Mouse (Mus musculus) forebrain, embryonic 15.5 days (tissue): ENCODE data around the gene Mars2. TPM values are rescaled to one million over a fixed set of nuclear protein-coding genes. Genes with fewer than 3 reads are reported as not detected.

Experiments used
- ATAC-seq: fragments of 200-750 bp; cut with Nextera tagmentation; replicated peaks from 2 replicates; pipeline ENCODE4 v1.8.0; 2017; ENCODE audit warnings: mild to moderate bottlenecking, moderate TSS enrichment, moderate library complexity
- H3K27ac ChIP-seq: fragments of 300-500 bp; sonication (generic); replicated peaks from 2 replicates; pipeline ENCODE4 v1.5.1; 2015; ENCODE audit warnings: mild to moderate bottlenecking, inconsistent platforms
- H3K27me3 ChIP-seq: fragments of 300-500 bp; sonication (generic); 2 replicates; pipeline ENCODE4 v1.6.1; 2015; ENCODE audit warnings: inconsistent platforms
- H3K36me3 ChIP-seq: fragments of 300-500 bp; sonication (generic); 2 replicates; pipeline ENCODE4 v1.6.1; 2015; ENCODE audit warnings: mild to moderate bottlenecking, inconsistent platforms
- H3K4me1 ChIP-seq: fragments of 300-500 bp; sonication (generic); 2 replicates; pipeline ENCODE4 v1.6.1; 2015; ENCODE audit warnings: inconsistent platforms
- H3K4me2 ChIP-seq: fragments of 300-500 bp; sonication (generic); replicated peaks from 2 replicates; pipeline ENCODE4 v1.6.1; 2015; ENCODE audit warnings: mild to moderate bottlenecking, inconsistent platforms
- H3K4me3 ChIP-seq: fragments of 300-500 bp; sonication (generic); 2 replicates; pipeline ENCODE4 v1.5.1; 2015; ENCODE audit warnings: mild to moderate bottlenecking, inconsistent platforms
- H3K9ac ChIP-seq: fragments of 300-500 bp; sonication (generic); replicated peaks from 2 replicates; pipeline ENCODE4 v1.6.1; 2015; ENCODE audit warnings: mild to moderate bottlenecking, inconsistent platforms
- H3K9me3 ChIP-seq: fragments of 300-500 bp; sonication (generic); 2 replicates; pipeline ENCODE4 v1.6.1; 2016; ENCODE audit warnings: inconsistent platforms
- WGBS: fragments of 180-500 bp; shearing (Covaris S2); methylation state at CpG from one replicate; pipeline ENCODE4 v1.1.7; 2015; ENCODE audit warnings: mixed read lengths; 5-methylcytosine and 5-hydroxymethylcytosine counted together
- polyA plus RNA-seq: library from polyadenylated mRNA; unstranded; fragments of >200 nt; fragmentation: Nextera tagmentation; extraction: Ambion mirVana; gene quantifications from 2 replicates; pipeline ENCODE4 v1.2.1, GENCODE M21; 2015

Gene Mars2
- polyA plus RNA-seq, 1 experiment from 2014 or later, result 4.4 TPM

DNA sequence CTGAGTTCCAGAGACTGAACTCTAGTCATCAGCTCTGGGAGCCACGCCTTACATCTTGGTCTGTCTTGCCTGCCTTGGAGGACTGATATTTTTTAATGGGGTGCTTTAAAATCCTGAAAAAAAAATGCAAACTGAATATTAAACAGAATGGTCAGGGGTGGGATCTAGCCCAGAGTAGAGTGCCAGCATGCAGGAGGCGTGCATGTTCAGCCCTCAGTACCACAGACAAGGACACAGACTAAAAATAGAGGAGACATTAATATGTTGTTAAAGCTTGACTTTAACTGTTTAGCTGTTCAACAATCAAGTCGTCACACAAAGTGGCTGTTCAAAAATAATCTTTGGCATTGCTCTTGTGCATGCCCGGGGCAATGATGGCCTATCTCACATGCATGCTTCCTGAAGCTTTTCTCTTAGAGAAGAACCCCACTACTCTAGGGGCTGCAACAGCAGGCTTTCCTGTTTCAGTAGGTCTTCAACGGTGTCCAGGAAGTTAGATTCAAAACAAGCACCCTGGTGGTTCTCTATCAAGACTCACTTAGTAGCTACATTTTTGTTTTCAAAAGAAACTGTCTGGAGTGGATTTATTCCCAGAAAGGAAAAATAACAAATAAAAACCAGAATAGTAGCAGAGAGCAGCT lies 28.4 kb upstream of the Mars2 start:
- no peak overlapping the region for H3K4me2 ChIP-seq
- no peaks in the 10 kb centered on the region for H3K4me1 ChIP-seq
- H3K4me3 ChIP-seq, result no peak overlapping the region
- no peak for ATAC-seq
- no peak overlapping the region for H3K27ac ChIP-seq
- no peaks in the 10 kb centered on the region for H3K9me3 ChIP-seq
- H3K36me3 ChIP-seq, result no peaks in the 10 kb centered on the region
- no peak overlapping the region for H3K9ac ChIP-seq
- WGBS, result 83% methylated on average over 5 of the region's 5 CpGs
- H3K27me3 ChIP-seq, result no peaks in the 10 kb centered on the region

- WGBS, result 55% methylated on average over 12 of the region's 12 CpGs
- Histone ChIP-seq H3K4me3 (no peak overlapping the region), H3K36me3 (no peaks in the 10 kb centered on the region), H3K9ac (no peak overlapping the region), H3K27me3 (no peaks in the 10 kb centered on the region), H3K27ac (no peak overlapping the region), H3K9me3 (no peaks in the 10 kb centered on the region), H3K4me2 (no peak overlapping the region), H3K4me1 (peaks cover 2% of the 10 kb centered on the region; the same call in 1 of the 2 replicates)
- no peak for ATAC-seq
Measured at GRCm38 (mm10) chr1:55210202-55210965, 26.6 kb upstream of the Mars2 start.

- Histone ChIP-seq H3K27me3 (no peaks in the 10 kb centered on the region), H3K9me3 (no peaks in the 10 kb centered on the region), H3K4me3 (no peak overlapping the region), H3K4me1 (peaks cover 5% of the 10 kb centered on the region; the same call in 1 of the 2 replicates), H3K27ac (no peak overlapping the region), H3K9ac (no peak overlapping the region), H3K4me2 (no peak overlapping the region), H3K36me3 (no peaks in the 10 kb centered on the region)
- 72% methylated on average over 8 of the region's 8 CpGs for WGBS
- ATAC-seq, result no peak
Measured at GRCm38 (mm10) chr1:55211081-55211480, 25.9 kb upstream of the Mars2 start.

- 82% methylated on average over 4 of the region's 4 CpGs for WGBS
- Histone ChIP-seq H3K36me3 (no peaks in the 10 kb centered on the region), H3K4me1 (peaks cover 5% of the 10 kb centered on the region; the same call in 1 of the 2 replicates), H3K9me3 (no peaks in the 10 kb centered on the region), H3K4me3 (no peak overlapping the region), H3K27ac (no peak overlapping the region), H3K27me3 (no peaks in the 10 kb centered on the region), H3K9ac (no peak overlapping the region), H3K4me2 (no peak overlapping the region)
- no peak for ATAC-seq
Measured at GRCm38 (mm10) chr1:55212771-55213170, 24.2 kb upstream of the Mars2 start.

DNA sequence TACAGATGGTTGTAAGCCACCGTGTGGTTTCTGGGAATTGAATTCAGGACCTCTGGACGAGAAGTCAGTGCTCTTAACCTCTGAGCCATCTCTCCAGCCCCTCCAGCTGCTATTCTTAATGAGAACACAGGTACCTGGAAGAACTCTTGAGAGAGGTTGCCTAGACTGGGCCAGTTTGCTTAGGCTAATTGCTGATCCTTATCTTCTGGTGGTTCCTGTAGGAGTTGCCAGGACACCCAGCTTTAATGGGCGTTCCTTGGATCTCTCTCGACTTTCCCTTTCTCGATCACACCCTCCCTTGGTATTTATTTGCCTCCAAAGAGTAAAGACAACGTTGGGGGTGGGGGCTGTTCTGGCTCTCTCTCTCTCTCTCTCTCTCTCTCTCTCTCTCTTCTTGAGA lies 23.5 kb upstream of the Mars2 start:
- no peak for ATAC-seq
- 81% methylated on average over 6 of the region's 6 CpGs for WGBS
- Histone ChIP-seq H3K9me3 (no peaks in the 10 kb centered on the region), H3K36me3 (no peaks in the 10 kb centered on the region), H3K27me3 (no peaks in the 10 kb centered on the region), H3K4me1 (peaks cover 5% of the 10 kb centered on the region; the same call in 1 of the 2 replicates), H3K4me2 (no peak overlapping the region), H3K9ac (no peak overlapping the region), H3K4me3 (no peak overlapping the region), H3K27ac (no peak overlapping the region)

DNA sequence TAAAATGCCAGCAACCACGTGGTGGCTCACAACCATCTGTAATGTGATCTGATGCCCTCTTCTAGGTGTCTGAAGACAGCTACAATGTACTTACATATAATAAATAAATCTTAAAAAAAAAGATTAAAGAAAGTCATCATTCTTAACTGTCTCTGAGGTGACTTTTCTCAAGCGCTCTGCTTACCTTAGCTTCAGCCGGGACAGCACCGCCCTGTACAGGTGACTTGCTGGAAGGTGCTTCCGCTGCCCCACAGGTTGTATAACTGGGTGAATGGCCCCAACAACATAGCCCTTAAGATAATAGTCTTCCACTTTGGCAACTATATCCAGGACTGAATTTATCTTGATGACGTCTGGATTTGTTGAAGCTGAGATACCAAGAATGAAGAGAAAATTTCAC lies 23.0 kb upstream of the Mars2 start:
- H3K27me3 ChIP-seq, result no peaks in the 10 kb centered on the region
- no peak overlapping the region for H3K4me3 ChIP-seq
- no peak overlapping the region for H3K9ac ChIP-seq
- H3K4me1 ChIP-seq, result peaks cover 5% of the 10 kb centered on the region; the same call in 1 of the 2 replicates
- no peak overlapping the region for H3K27ac ChIP-seq
- H3K36me3 ChIP-seq, result no peaks in the 10 kb centered on the region
- H3K9me3 ChIP-seq, result no peaks in the 10 kb centered on the region
- WGBS, result 88% methylated on average over 6 of the region's 6 CpGs
- ATAC-seq, result no peak
- H3K4me2 ChIP-seq, result no peak overlapping the region

- Histone ChIP-seq H3K36me3 (no peaks in the 10 kb centered on the region), H3K9me3 (no peaks in the 10 kb centered on the region), H3K4me3 (no peak overlapping the region), H3K9ac (no peak overlapping the region), H3K4me1 (peaks cover 5% of the 10 kb centered on the region; the same call in 1 of the 2 replicates), H3K27me3 (no peaks in the 10 kb centered on the region), H3K4me2 (no peak overlapping the region), H3K27ac (no peak overlapping the region)
- ATAC-seq, result 0 out of 2 replicates have a peak, but pooled peaks have one; percentile 16
- WGBS, result 34% methylated on average over 11 of the region's 11 CpGs
Measured at GRCm38 (mm10) chr1:55215185-55215813, 21.7 kb upstream of the Mars2 start.

- no peak for ATAC-seq
- Histone ChIP-seq H3K4me1 (peaks cover 17% of the 10 kb centered on the region), H3K4me2 (no peak overlapping the region), H3K36me3 (no peaks in the 10 kb centered on the region), H3K27me3 (no peaks in the 10 kb centered on the region), H3K4me3 (no peak overlapping the region), H3K27ac (no peak overlapping the region), H3K9me3 (no peaks in the 10 kb centered on the region), H3K9ac (no peak overlapping the region)
- WGBS, result 52% methylated on average over 2 of the region's 2 CpGs
Measured at GRCm38 (mm10) chr1:55217191-55217590, 19.8 kb upstream of the Mars2 start.

DNA sequence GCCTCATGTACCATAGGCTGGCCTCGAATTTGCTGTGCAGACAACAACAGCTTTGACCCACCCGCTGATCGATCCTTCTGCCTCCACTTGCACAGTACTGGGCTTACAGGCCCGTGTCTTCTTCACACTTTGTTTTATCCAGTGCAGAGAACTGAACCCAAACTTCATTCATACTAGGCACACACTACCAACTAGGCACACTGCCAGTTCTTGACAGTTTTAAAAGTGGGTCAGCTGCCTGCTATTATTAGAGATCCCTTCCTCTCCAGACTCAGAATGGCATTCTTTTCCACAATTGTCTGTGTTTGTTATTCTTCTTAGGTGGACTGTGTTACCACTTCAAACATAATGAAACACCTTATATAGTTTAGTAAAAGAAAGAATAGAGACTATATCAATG lies 15.6 kb upstream of the Mars2 start:
- Histone ChIP-seq H3K27ac (no peak overlapping the region), H3K4me1 (peaks cover 33% of the 10 kb centered on the region), H3K9ac (no peak overlapping the region), H3K9me3 (no peaks in the 10 kb centered on the region), H3K36me3 (no peaks in the 10 kb centered on the region), H3K4me2 (no peak overlapping the region), H3K27me3 (no peaks in the 10 kb centered on the region), H3K4me3 (no peak overlapping the region)
- WGBS, result 51% methylated on average over 4 of the region's 4 CpGs
- no peak for ATAC-seq

DNA sequence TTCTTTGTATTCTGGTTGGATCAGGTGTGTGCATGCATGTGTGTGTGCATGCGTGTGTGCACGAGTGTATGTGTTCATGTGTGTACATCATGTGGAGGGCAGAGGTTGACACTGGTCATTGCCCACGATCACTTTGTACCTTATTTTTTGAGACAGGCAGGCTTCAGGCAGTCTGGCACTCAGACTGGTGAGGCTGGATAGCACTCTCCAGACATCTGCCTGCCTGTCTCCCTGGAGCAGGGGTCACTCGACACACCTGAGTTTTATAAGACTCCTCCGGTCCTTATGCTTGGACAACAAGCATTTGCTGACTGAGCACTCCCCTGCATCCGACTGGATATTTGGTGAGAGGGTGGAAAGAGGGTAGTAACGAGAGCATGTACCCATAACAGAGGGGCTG lies 14.0 kb upstream of the Mars2 start:
- 94% methylated on average over 7 of the region's 7 CpGs for WGBS
- H3K36me3 ChIP-seq, result no peaks in the 10 kb centered on the region
- H3K4me3 ChIP-seq, result no peak overlapping the region
- no peaks in the 10 kb centered on the region for H3K9me3 ChIP-seq
- H3K4me2 ChIP-seq, result no peak overlapping the region
- H3K9ac ChIP-seq, result no peak overlapping the region
- H3K27me3 ChIP-seq, result no peaks in the 10 kb centered on the region
- H3K27ac ChIP-seq, result no peak overlapping the region
- H3K4me1 ChIP-seq, result peaks cover 37% of the 10 kb centered on the region
- ATAC-seq, result no peak

DNA sequence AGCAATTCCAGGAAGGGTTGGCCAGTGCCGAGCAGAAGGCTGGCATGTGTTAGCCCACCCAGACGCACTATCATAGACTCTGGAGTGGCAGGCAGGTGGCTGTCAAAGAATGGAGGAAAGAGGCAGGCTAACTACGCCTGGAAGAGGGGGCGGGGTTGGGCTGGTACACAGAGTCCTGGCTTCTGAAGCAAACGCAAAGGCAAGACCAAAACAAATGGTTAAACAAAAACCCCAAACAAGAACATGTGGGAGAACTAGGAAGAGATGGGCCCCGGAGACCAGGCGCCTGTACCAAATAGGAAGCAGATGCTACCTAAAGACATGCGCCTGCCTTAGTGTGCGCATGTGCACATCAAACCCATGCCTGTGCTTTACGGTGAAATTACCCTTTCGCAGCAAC lies 12.9 kb upstream of the Mars2 start:
- Histone ChIP-seq H3K9ac (no peak overlapping the region), H3K4me2 (peak overlapping the region; percentile 46), H3K9me3 (no peaks in the 10 kb centered on the region), H3K27ac (0 out of 2 replicates have a peak overlapping the region, but pooled peaks have one; percentile 41), H3K4me3 (peak overlapping the region; percentile 43), H3K4me1 (peaks cover 37% of the 10 kb centered on the region), H3K27me3 (no peaks in the 10 kb centered on the region), H3K36me3 (no peaks in the 10 kb centered on the region)
- ATAC-seq, result peak; percentile 88
- WGBS, result 39% methylated on average over 11 of the region's 11 CpGs

GRCm38 (mm10) chr1:55225398-55225797 lies 11.6 kb upstream of the Mars2 start:
- peaks cover 37% of the 10 kb centered on the region for H3K4me1 ChIP-seq
- peak overlapping the region; percentile 46 for H3K4me2 ChIP-seq
- peak overlapping the region; percentile 43 for H3K4me3 ChIP-seq
- H3K27ac ChIP-seq, result peak overlapping the region; percentile 58
- ATAC-seq, result peak; percentile 55
- H3K9me3 ChIP-seq, result no peaks in the 10 kb centered on the region
- 0 out of 2 replicates have a peak overlapping the region, but pooled peaks have one; percentile 6 for H3K9ac ChIP-seq
- whole genome bisulfite sequencing, result 10% methylated on average over 3 of the region's 3 CpGs
- no peaks in the 10 kb centered on the region for H3K36me3 ChIP-seq
- H3K27me3 ChIP-seq, result no peaks in the 10 kb centered on the region
